Mouse (Mus musculus): ENCODE results near the gene Emilin1. TPM values are rescaled to one million over a fixed set of nuclear protein-coding genes. Genes with fewer than 3 reads are reported as not detected.
A peak's percentile ranks its signal among the peaks of the same experiment; 100 is the strongest.

The Emilin1 gene
- 85.6 and 97.0 TPM in 2 replicates for polyA plus RNA-seq (2015; fragmentation: Nextera tagmentation; extraction: Ambion mirVana)

DNA sequence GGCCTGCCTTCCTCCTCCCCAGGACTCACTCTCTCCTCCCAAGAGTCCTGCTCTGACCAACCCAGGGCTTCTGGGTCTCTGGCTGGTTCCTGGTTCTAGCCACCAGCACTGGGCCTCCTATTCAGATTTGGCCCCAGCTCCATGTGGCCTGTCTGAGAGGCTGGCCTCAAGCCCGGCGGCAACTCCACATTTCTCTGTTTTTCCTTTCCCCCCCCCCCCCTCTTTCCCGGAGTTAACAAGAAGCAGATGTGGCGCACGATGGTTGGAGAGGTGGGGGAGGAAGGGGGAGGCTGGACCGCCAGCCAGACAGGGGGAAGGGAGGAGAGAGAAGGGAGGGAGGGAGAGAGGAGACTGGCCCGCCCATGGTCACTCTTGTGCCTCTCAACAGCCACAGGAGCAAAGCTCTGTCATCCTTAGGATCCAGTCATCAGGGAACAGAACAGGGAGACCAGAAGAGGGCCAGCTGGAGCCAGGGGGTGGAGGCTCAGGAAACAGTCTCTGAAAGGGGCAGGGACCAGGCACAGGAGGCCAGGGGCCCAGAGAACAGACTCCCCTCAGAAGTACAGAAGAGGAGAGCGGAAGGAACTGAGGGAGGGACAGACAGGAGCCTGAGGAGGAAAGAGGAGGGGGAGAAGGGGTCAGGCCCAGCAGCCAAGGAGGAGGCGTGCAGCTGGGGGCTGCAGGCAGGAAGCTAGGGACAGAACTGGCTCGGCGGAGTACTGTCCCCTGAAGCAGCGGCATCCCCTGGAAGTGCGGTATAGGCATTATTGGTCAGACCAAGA is at the start of gene Emilin1:
Emilin1 (plus strand) TSS at position 343 of the 782 bp plus-strand sequence.
- Histone ChIP-seq H3K27ac (replicated peaks) (peak within 1 kb of the TSS; percentile 92), H3K4me2 (replicated peaks; ENCODE audit: low read depth) (peak within 1 kb of the TSS; percentile 75), H3K4me3 (ENCODE audit: low read depth, low read length) (peak within 1 kb of the TSS; percentile 43), H3K36me3 (ENCODE audit: control insufficient read depth, insufficient read depth, low read length) (peaks cover 13% of the 10 kb centered on the region), H3K9me3 (ENCODE audit: control insufficient read depth, low read length) (no peaks in the 10 kb centered on the region), H3K27me3 (ENCODE audit: control insufficient read depth, insufficient read depth, low read length) (no peaks in the 10 kb centered on the region), H3K4me1 (replicated peaks; ENCODE audit: control insufficient read depth, insufficient read depth) (peaks cover 14% of the 10 kb centered on the region), H3K9ac (ENCODE audit: low read length) (peak within 1 kb of the TSS; percentile 67)
- DNase-seq (ENCODE audit: low spot score) (peak; percentile 64), ATAC-seq (ENCODE audit: low FRiP score, low TSS enrichment) (peak; percentile 68)
- 22% methylated on average over 13 of the region's 13 CpGs for WGBS
- TF ChIP-seq CTCF (IDR thresholded peaks at IDR 0.05; ENCODE audit: low read depth) (peak; percentile 33; the same call in 1 of the 2 replicates), EP300 (optimal IDR thresholded peaks at IDR 0.05) (no peak)

- H3K4me1 ChIP-seq (replicated peaks; ENCODE audit: control insufficient read depth, insufficient read depth): no peaks in the 10 kb centered on the region
- H3K27me3 ChIP-seq (ENCODE audit: control insufficient read depth, insufficient read depth, low read length): no peaks in the 10 kb centered on the region
- DNase-seq (ENCODE audit: low spot score) (no peak), ATAC-seq (ENCODE audit: low FRiP score, low TSS enrichment) (peak; percentile 69)
- H3K9me3 ChIP-seq (ENCODE audit: control insufficient read depth, low read length): no peaks in the 10 kb centered on the region
- TF ChIP-seq CTCF (IDR thresholded peaks at IDR 0.05; ENCODE audit: low read depth) (peak; percentile 60), EP300 (optimal IDR thresholded peaks at IDR 0.05) (no peak)
- H3K4me3 ChIP-seq (ENCODE audit: low read depth, low read length): no peak overlapping the region
- no peak overlapping the region for H3K4me2 ChIP-seq (replicated peaks; ENCODE audit: low read depth)
- no peaks in the 10 kb centered on the region for H3K36me3 ChIP-seq (ENCODE audit: control insufficient read depth, insufficient read depth, low read length)
- no peak overlapping the region for H3K27ac ChIP-seq (replicated peaks)
- H3K9ac ChIP-seq (ENCODE audit: low read length): no peak overlapping the region
- 38% methylated on average over 4 of the region's 4 CpGs for WGBS
Observed at GRCm38 (mm10) chr5:30863852-30864251, 49.4 kb upstream of the Emilin1 start.

GRCm38 (mm10) chr5:30864322-30864721 is 48.9 kb upstream of the Emilin1 start:
- DNase-seq (ENCODE audit: low spot score): no peak
- no peaks in the 10 kb centered on the region for H3K27me3 ChIP-seq (ENCODE audit: control insufficient read depth, insufficient read depth, low read length)
- ATAC-seq (ENCODE audit: low FRiP score, low TSS enrichment): no peak
- no peaks in the 10 kb centered on the region for H3K36me3 ChIP-seq (ENCODE audit: control insufficient read depth, insufficient read depth, low read length)
- WGBS: 55% methylated on average over 15 of the region's 15 CpGs
- no peak overlapping the region for H3K4me3 ChIP-seq (ENCODE audit: low read depth, low read length)
- H3K9ac ChIP-seq (ENCODE audit: low read length): no peak overlapping the region
- H3K27ac ChIP-seq (replicated peaks): no peak overlapping the region
- H3K4me2 ChIP-seq (replicated peaks; ENCODE audit: low read depth): no peak overlapping the region
- H3K9me3 ChIP-seq (ENCODE audit: control insufficient read depth, low read length): no peaks in the 10 kb centered on the region
- H3K4me1 ChIP-seq (replicated peaks; ENCODE audit: control insufficient read depth, insufficient read depth): 0 out of 2 replicates have a peak, but pooled peaks cover 2% of the 10 kb centered on the region
- TF ChIP-seq CTCF (IDR thresholded peaks at IDR 0.05; ENCODE audit: low read depth): no peak
- TF ChIP-seq EP300 (optimal IDR thresholded peaks at IDR 0.05): no peak

- Histone ChIP-seq H3K4me2 (replicated peaks; ENCODE audit: low read depth) (no peak overlapping the region), H3K36me3 (ENCODE audit: control insufficient read depth, insufficient read depth, low read length) (no peaks in the 10 kb centered on the region; the same call in 1 of the 2 replicates), H3K9ac (ENCODE audit: low read length) (no peak overlapping the region), H3K4me1 (replicated peaks; ENCODE audit: control insufficient read depth, insufficient read depth) (0 out of 2 replicates have a peak, but pooled peaks cover 2% of the 10 kb centered on the region), H3K9me3 (ENCODE audit: control insufficient read depth, low read length) (no peaks in the 10 kb centered on the region), H3K4me3 (ENCODE audit: low read depth, low read length) (no peak overlapping the region), H3K27me3 (ENCODE audit: control insufficient read depth, insufficient read depth, low read length) (no peaks in the 10 kb centered on the region), H3K27ac (replicated peaks) (no peak overlapping the region)
- DNase-seq (ENCODE audit: low spot score) (no peak), ATAC-seq (ENCODE audit: low FRiP score, low TSS enrichment) (no peak)
- 89% methylated on average over 3 of the region's 3 CpGs for WGBS
- TF ChIP-seq CTCF (IDR thresholded peaks at IDR 0.05; ENCODE audit: low read depth) (no peak), EP300 (optimal IDR thresholded peaks at IDR 0.05) (no peak)
Observed at GRCm38 (mm10) chr5:30866871-30867270, 46.3 kb upstream of the Emilin1 start.

GRCm38 (mm10) chr5:30867712-30868111 is 45.5 kb upstream of the Emilin1 start, which contains the start of gene Tmem214:
Gene Tmem214 (plus strand): TSS chr5:30868012.
- no peak within 1 kb of the TSS for H3K9ac ChIP-seq (ENCODE audit: low read length)

GRCm38 (mm10) chr5:30868981-30869380 is 44.2 kb upstream of the Emilin1 start:
- 18% methylated on average over 9 of the region's 9 CpGs for WGBS
- H3K4me3 ChIP-seq (ENCODE audit: low read depth, low read length): peak overlapping the region; percentile 89
- 0 out of 2 replicates have a peak, but pooled peaks cover 2% of the 10 kb centered on the region for H3K4me1 ChIP-seq (replicated peaks; ENCODE audit: control insufficient read depth, insufficient read depth)
- no peak overlapping the region for H3K27ac ChIP-seq (replicated peaks)
- H3K9ac ChIP-seq (ENCODE audit: low read length): no peak overlapping the region; the same call in 1 of the 2 replicates
- H3K4me2 ChIP-seq (replicated peaks; ENCODE audit: low read depth): peak overlapping the region; percentile 84
- peaks cover 17% of the 10 kb centered on the region for H3K36me3 ChIP-seq (ENCODE audit: control insufficient read depth, insufficient read depth, low read length)
- no peak for DNase-seq (ENCODE audit: low spot score)
- ATAC-seq (ENCODE audit: low FRiP score, low TSS enrichment): no peak
- no peaks in the 10 kb centered on the region for H3K9me3 ChIP-seq (ENCODE audit: control insufficient read depth, low read length)
- TF ChIP-seq CTCF (IDR thresholded peaks at IDR 0.05; ENCODE audit: low read depth): no peak
- TF ChIP-seq EP300 (optimal IDR thresholded peaks at IDR 0.05): no peak
- no peaks in the 10 kb centered on the region for H3K27me3 ChIP-seq (ENCODE audit: control insufficient read depth, insufficient read depth, low read length)

More at GRCm38 (mm10) chr5:30867712-30868111, 45.5 kb upstream of the Emilin1 start, which contains the start of gene Tmem214:
- 98% methylated on average over 3 of the region's 3 CpGs for WGBS
- Histone ChIP-seq H3K4me2 (replicated peaks; ENCODE audit: low read depth) (no peak within 1 kb of the TSS), H3K27me3 (ENCODE audit: control insufficient read depth, insufficient read depth, low read length) (no peaks in the 10 kb centered on the region), H3K9me3 (ENCODE audit: control insufficient read depth, low read length) (no peaks in the 10 kb centered on the region), H3K4me3 (ENCODE audit: low read depth, low read length) (no peak within 1 kb of the TSS), H3K4me1 (replicated peaks; ENCODE audit: control insufficient read depth, insufficient read depth) (0 out of 2 replicates have a peak, but pooled peaks cover 2% of the 10 kb centered on the region), H3K27ac (replicated peaks) (no peak within 1 kb of the TSS), H3K36me3 (ENCODE audit: control insufficient read depth, insufficient read depth, low read length) (peaks cover 7% of the 10 kb centered on the region)
- ATAC-seq (ENCODE audit: low FRiP score, low TSS enrichment): no peak
- DNase-seq (ENCODE audit: low spot score): no peak
- TF ChIP-seq CTCF (IDR thresholded peaks at IDR 0.05; ENCODE audit: low read depth) (no peak), EP300 (optimal IDR thresholded peaks at IDR 0.05) (no peak)
